Mouse (Mus musculus) right cerebral cortex, postnatal 36 days (tissue): ENCODE data around the gene Ttyh1.

ENCODE experiments used
- DNase-seq, 2 experiments: peaks; one replicate each; pipeline ENCODE4 v3.0.0; 2022; ENCODE audit warnings: low spot score in 2 of 2, mixed read lengths in 1 of 2

The Ttyh1 gene

DNA sequence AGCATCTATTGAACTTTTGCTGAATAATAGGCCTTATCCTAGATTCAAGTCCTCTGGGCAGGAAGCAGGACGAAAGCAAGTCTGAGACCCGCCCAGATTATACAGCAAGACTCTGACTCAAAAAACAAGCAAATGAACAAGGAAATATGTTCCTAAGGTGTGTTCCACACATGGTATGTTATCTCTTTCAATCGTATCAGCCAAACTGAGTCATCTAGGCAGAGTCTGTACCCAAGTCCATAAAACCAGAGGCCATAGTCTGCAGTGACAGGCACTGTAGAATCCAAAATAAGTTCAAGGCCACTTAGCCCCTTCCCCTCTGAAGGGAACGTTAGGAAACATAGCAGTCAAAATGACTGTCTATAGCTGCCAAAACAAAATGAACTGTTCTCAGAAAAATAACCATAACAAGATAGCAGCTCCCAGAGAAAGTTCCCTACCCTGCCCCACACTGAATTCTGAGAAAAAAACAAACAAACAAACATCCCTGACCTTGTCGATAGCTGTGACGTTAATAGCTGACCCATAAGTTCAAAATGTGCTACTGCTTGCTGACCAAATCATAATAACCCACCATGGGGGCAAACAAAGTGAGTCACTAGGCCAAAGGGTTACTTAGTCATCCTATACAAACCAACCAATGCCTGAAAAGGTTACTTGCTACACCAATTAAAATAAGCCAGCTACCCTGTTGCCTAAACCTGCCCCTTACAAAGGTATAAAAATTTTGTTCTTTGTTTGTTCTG is 51.2 kb downstream of the Ttyh1 start:
- no peak for DNase-seq

DNA sequence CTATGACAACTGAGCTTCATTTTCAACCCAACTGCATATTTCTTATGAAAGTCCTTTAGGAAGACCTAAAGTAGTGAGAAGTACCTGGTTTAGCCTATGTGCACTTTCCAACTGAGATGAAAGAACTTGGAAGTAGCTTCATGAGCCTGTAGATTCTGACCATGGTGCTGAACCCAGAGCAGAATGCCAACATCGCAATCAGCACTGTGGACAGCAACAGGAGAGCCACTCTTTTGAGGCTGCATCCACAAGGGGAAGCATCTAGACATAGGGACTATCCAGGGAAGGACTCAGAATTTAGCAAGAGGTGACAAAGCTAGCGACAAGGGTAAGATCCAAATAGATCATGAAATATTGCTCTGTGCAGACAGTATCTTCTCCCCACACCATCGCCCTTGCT is 59.2 kb downstream of the Ttyh1 start:
- DNase-seq, result no peak
